ENCODE assay signal across 25 mouse cellular contexts in genomic region chr13:93672371-93672770, GRCm38 (mm10). TPM values are rescaled to one million over a fixed set of nuclear protein-coding genes. Genes with fewer than 3 reads are reported as not detected.
DNase-seq lines count a peak whose midpoint lies in the region; ATAC-seq and TF ChIP-seq lines count a peak whose summit lies in the region.
"Had no signal": no experiment of that assay in that cellular context is flagged by ENCODE, and none has a peak within 500 bp of the region (broad histone marks: within the 10 kb centered on the region; RNA-seq: fewer than 3 reads in every experiment).

No protein-coding gene starts in this region.

- H3K36me3 ChIP-seq in kidney, postnatal 0 days (ENCODE audit: insufficient read depth, low read length): no peaks in the 10 kb centered on the region
- peaks cover 37% of the 10 kb centered on the region for H3K36me3 ChIP-seq in liver, adult 2 months (ENCODE audit: control insufficient read depth, insufficient read depth, low read length)
- no peaks in the 10 kb centered on the region for H3K36me3 ChIP-seq in liver, postnatal 0 days (replicated peaks; ENCODE audit: insufficient read depth, low read length)
- H3K36me3 ChIP-seq in hindbrain, embryonic 11.5 days (ENCODE audit: control insufficient read depth, insufficient read depth, low read length): no peaks in the 10 kb centered on the region
- no peaks in the 10 kb centered on the region for H3K36me3 ChIP-seq in hindbrain, embryonic 13.5 days
- H3K36me3 ChIP-seq: embryonic facial prominence, embryonic 15.5 days; heart, embryonic 15.5 days; intestine, embryonic 15.5 days had no signal

- H3K9ac ChIP-seq in kidney, postnatal 0 days (ENCODE audit: low read depth, low read length): no peak overlapping the region
- peak overlapping the region; percentile 83 for H3K9ac ChIP-seq in liver, adult 2 months (ENCODE audit: low read depth, low read length)
- H3K9ac ChIP-seq in liver, postnatal 0 days (replicated peaks): no peak overlapping the region; the same call in 1 of the 2 replicates
- no peak overlapping the region for H3K9ac ChIP-seq in hindbrain, embryonic 11.5 days (ENCODE audit: low read depth, low read length)
- H3K9ac ChIP-seq in hindbrain, embryonic 13.5 days: no peak overlapping the region
- H3K9ac ChIP-seq: embryonic facial prominence, embryonic 15.5 days; heart, embryonic 15.5 days; intestine, embryonic 15.5 days had no signal

- TF ChIP-seq EP300 in liver, postnatal 0 days (IDR thresholded peaks at IDR 0.05; ENCODE audit: low read depth): peak; percentile 68

- ATAC-seq in kidney, postnatal 0 days (replicated peaks; ENCODE audit: low FRiP score, low read depth): peak; percentile 78
- peak; percentile 88 for ATAC-seq in liver, postnatal 0 days
- no peak for ATAC-seq in hindbrain, embryonic 11.5 days (ENCODE audit: low FRiP score)
- ATAC-seq in hindbrain, embryonic 13.5 days (ENCODE audit: low FRiP score): no peak
- ATAC-seq: forebrain, embryonic 14.5 days; hindbrain, embryonic 16.5 days; intestine, embryonic 15.5 days had no signal

- 79% methylated on average over 4 of the region's 4 CpGs for WGBS in kidney, postnatal 0 days
- WGBS in liver, adult 2 months: 32% methylated on average over 4 of the region's 4 CpGs
- WGBS in liver, postnatal 0 days (ENCODE audit: insufficient replicate concordance): 68% methylated on average over 4 of the region's 4 CpGs
- WGBS in hindbrain, embryonic 11.5 days: 77% methylated on average over 4 of the region's 4 CpGs
- 87% methylated on average over 4 of the region's 4 CpGs for WGBS in hindbrain, embryonic 13.5 days

- H3K4me2 ChIP-seq in kidney, postnatal 0 days (ENCODE audit: low read length): no peak overlapping the region
- peak overlapping the region; percentile 47 for H3K4me2 ChIP-seq in liver, postnatal 0 days (ENCODE audit: low read depth, low read length)
- no peak overlapping the region for H3K4me2 ChIP-seq in hindbrain, embryonic 11.5 days (replicated peaks; ENCODE audit: low read depth, low read length)
- H3K4me2 ChIP-seq in hindbrain, embryonic 13.5 days: no peak overlapping the region
- H3K4me2 ChIP-seq: embryonic facial prominence, embryonic 15.5 days; heart, embryonic 15.5 days; intestine, embryonic 15.5 days had no signal

- peaks cover 14% of the 10 kb centered on the region; the same call in 1 of the 2 replicates for H3K79me2 ChIP-seq in liver, adult 2 months (ENCODE audit: control insufficient read depth, insufficient read depth, low read length)

- peak overlapping the region; percentile 6; the same call in 1 of the 2 replicates for H3K27ac ChIP-seq in kidney, postnatal 0 days
- H3K27ac ChIP-seq in liver, adult 2 months (replicated peaks; ENCODE audit: insufficient read depth, low read depth, low read length): peak overlapping the region; percentile 99
- H3K27ac ChIP-seq in liver, postnatal 0 days (ENCODE audit: low read depth): peak overlapping the region; percentile 61
- H3K27ac ChIP-seq in hindbrain, embryonic 11.5 days (ENCODE audit: low read depth, low read length): no peak overlapping the region
- H3K27ac ChIP-seq in hindbrain, embryonic 13.5 days: no peak overlapping the region
- H3K27ac ChIP-seq: embryonic facial prominence, embryonic 15.5 days; gastrocnemius, adult 2 months; heart, embryonic 15.5 days; intestine, embryonic 15.5 days had no signal

- peak; percentile 38; the same call in 1 of the 2 replicates for TF ChIP-seq POLR2A in liver, adult 2 months (IDR thresholded peaks at IDR 0.05; ENCODE audit: extremely low read depth, insufficient read depth, low read length)

- no peaks in the 10 kb centered on the region for H3K4me1 ChIP-seq in kidney, postnatal 0 days (replicated peaks; ENCODE audit: insufficient read depth, low read length)
- peaks cover 14% of the 10 kb centered on the region for H3K4me1 ChIP-seq in liver, adult 2 months (ENCODE audit: control insufficient read depth, insufficient read depth, low read length)
- no peaks in the 10 kb centered on the region for H3K4me1 ChIP-seq in liver, postnatal 0 days (ENCODE audit: insufficient read depth)
- H3K4me1 ChIP-seq in hindbrain, embryonic 11.5 days (replicated peaks; ENCODE audit: control insufficient read depth, insufficient read depth, low read length): 0 out of 2 replicates have a peak, but pooled peaks cover 3% of the 10 kb centered on the region
- H3K4me1 ChIP-seq in hindbrain, embryonic 13.5 days (replicated peaks): no peaks in the 10 kb centered on the region

- no peaks in the 10 kb centered on the region for H3K27me3 ChIP-seq in kidney, postnatal 0 days (ENCODE audit: insufficient read depth, low read length)
- no peaks in the 10 kb centered on the region for H3K27me3 ChIP-seq in liver, adult 2 months (ENCODE audit: control insufficient read depth, insufficient read depth, low read length)
- no peaks in the 10 kb centered on the region for H3K27me3 ChIP-seq in liver, postnatal 0 days (ENCODE audit: insufficient read depth, low read length)
- H3K27me3 ChIP-seq in hindbrain, embryonic 11.5 days (ENCODE audit: control insufficient read depth, insufficient read depth, low read length): peaks cover 10% of the 10 kb centered on the region
- H3K27me3 ChIP-seq in hindbrain, embryonic 13.5 days: peaks cover 17% of the 10 kb centered on the region

- TF ChIP-seq CTCF in kidney, postnatal 0 days (IDR thresholded peaks at IDR 0.05; ENCODE audit: low read depth): no peak
- no peak for TF ChIP-seq CTCF in liver, adult 2 months (IDR thresholded peaks at IDR 0.05; ENCODE audit: low read depth, low read length)
- no peak for TF ChIP-seq CTCF in liver, postnatal 0 days (IDR thresholded peaks at IDR 0.05; ENCODE audit: low read depth)

- DNase-seq in heart, adult 11 months: peak; percentile 43
- DNase-seq in heart, postnatal 4 days: no peak
- DNase-seq in kidney, postnatal 0 days (ENCODE audit: low spot score): no peak
- peak; percentile 98 for DNase-seq in liver, adult 2 months (ENCODE audit: extremely low read depth, low read depth, low spot score)
- DNase-seq in liver, postnatal 0 days: peak; percentile 60
- no peak for DNase-seq in hindbrain, embryonic 11.5 days (ENCODE audit: low spot score)
- DNase-seq: adrenal gland, postnatal 14 days; cerebellum, adult 9-10 months; gastrocnemius, adult 2 months; heart, postnatal 36 days; lung, postnatal 4 days; midbrain, embryonic 14.5 days; right cerebral cortex, postnatal 14 days; spleen, adult 18-20 months had no signal

- H3K4me3 ChIP-seq in kidney, postnatal 0 days (replicated peaks; ENCODE audit: low read depth, low read length): no peak overlapping the region
- H3K4me3 ChIP-seq in liver, adult 2 months (ENCODE audit: insufficient read depth, low read depth, low read length): peak overlapping the region; percentile 61
- peak overlapping the region; percentile 51; the same call in 1 of the 2 replicates for H3K4me3 ChIP-seq in liver, postnatal 0 days (ENCODE audit: low read depth, low read length)
- H3K4me3 ChIP-seq in hindbrain, embryonic 11.5 days (ENCODE audit: low read depth, low read length): no peak overlapping the region
- H3K4me3 ChIP-seq in hindbrain, embryonic 13.5 days: no peak overlapping the region
- H3K4me3 ChIP-seq: embryonic facial prominence, embryonic 15.5 days; gastrocnemius, adult 2 months; heart, embryonic 15.5 days; intestine, embryonic 15.5 days had no signal

- no peaks in the 10 kb centered on the region for H3K9me3 ChIP-seq in kidney, postnatal 0 days (replicated peaks; ENCODE audit: low read length)
- no peaks in the 10 kb centered on the region for H3K9me3 ChIP-seq in liver, postnatal 0 days (ENCODE audit: low read length)
- no peaks in the 10 kb centered on the region for H3K9me3 ChIP-seq in hindbrain, embryonic 11.5 days (ENCODE audit: control insufficient read depth, low read length)
- H3K9me3 ChIP-seq in hindbrain, embryonic 13.5 days: no peaks in the 10 kb centered on the region
- H3K9me3 ChIP-seq: embryonic facial prominence, embryonic 15.5 days; heart, embryonic 15.5 days; intestine, embryonic 15.5 days had no signal

RNA-seq across cellular contexts. Expression of gene Bhmt2, which starts 1.7 kb away (rescaled TPM):
- total RNA-seq in heart, postnatal 4 days (2021): not detected
- polyA plus RNA-seq in kidney, postnatal 0 days (2015; fragmentation: Nextera tagmentation; extraction: Ambion mirVana): 23.0 and 24.3 TPM in 2 replicates
- total RNA-seq in liver, adult 2 months (2014; rRNA removed): 147 and 179 TPM in 2 replicates
- 127 and 153 TPM in 2 replicates for polyA plus RNA-seq in liver, adult 2 months (2012; rRNA removed)
- polyA plus RNA-seq in liver, postnatal 0 days (2015; fragmentation: Nextera tagmentation; extraction: Ambion mirVana): 162 and 166 TPM in 2 replicates
- 0.11 TPM in 1 of 2 replicates, not detected in the other for polyA plus RNA-seq in hindbrain, embryonic 11.5 days (2014; fragmentation: Nextera tagmentation; extraction: Ambion mirVana)
- 0.09 and 0.13 TPM in 2 replicates for polyA plus RNA-seq in hindbrain, embryonic 13.5 days (2015; fragmentation: Nextera tagmentation; extraction: Ambion mirVana)
- total RNA-seq: gastrocnemius, adult 2 months; heart, postnatal 36 days; megakaryocyte-erythroid progenitor cell, adult 5-6 weeks had no signal
- polyA plus RNA-seq: embryonic facial prominence, embryonic 15.5 days; forebrain, embryonic 14.5 days; heart, embryonic 15.5 days; midbrain, embryonic 14.5 days; neural tube, embryonic 11.5 days had no signal

RNA-seq across cellular contexts. Expression of gene Dmgdh, which starts 1.9 kb away (rescaled TPM):
- not detected for total RNA-seq in heart, postnatal 4 days (2021)
- polyA plus RNA-seq in kidney, postnatal 0 days (2015; fragmentation: Nextera tagmentation; extraction: Ambion mirVana): 5.9 and 6.7 TPM in 2 replicates
- 234 and 283 TPM in 2 replicates for total RNA-seq in liver, adult 2 months (2014; rRNA removed)
- polyA plus RNA-seq in liver, adult 2 months (2012; rRNA removed): 132 and 197 TPM in 2 replicates
- polyA plus RNA-seq in liver, postnatal 0 days (2015; fragmentation: Nextera tagmentation; extraction: Ambion mirVana): 67.3 and 69.2 TPM in 2 replicates
- 0.17 and 0.24 TPM in 2 replicates for polyA plus RNA-seq in hindbrain, embryonic 11.5 days (2014; fragmentation: Nextera tagmentation; extraction: Ambion mirVana)
- 0.14 and 0.66 TPM in 2 replicates for polyA plus RNA-seq in hindbrain, embryonic 13.5 days (2015; fragmentation: Nextera tagmentation; extraction: Ambion mirVana)
- total RNA-seq: gastrocnemius, adult 2 months; heart, postnatal 36 days; megakaryocyte-erythroid progenitor cell, adult 5-6 weeks had no signal
- polyA plus RNA-seq: embryonic facial prominence, embryonic 15.5 days; lung, embryonic 16.5 days; neural tube, embryonic 11.5 days had no signal

RNA-seq across cellular contexts. Expression of gene Bhmt, which starts 34.6 kb away (rescaled TPM):
- under 1 TPM in 1 of 2 experiments, not detected in 1; 0.31 TPM for total RNA-seq in heart, postnatal 4 days (2021)
- polyA plus RNA-seq in kidney, postnatal 0 days (2015; fragmentation: Nextera tagmentation; extraction: Ambion mirVana): 0.43 and 0.59 TPM in 2 replicates
- 1,946 and 4,018 TPM in 2 replicates for total RNA-seq in liver, adult 2 months (2014; rRNA removed)
- 555 and 844 TPM in 2 replicates for polyA plus RNA-seq in liver, adult 2 months (2012; rRNA removed)
- 2,026 and 2,087 TPM in 2 replicates for polyA plus RNA-seq in liver, postnatal 0 days (2015; fragmentation: Nextera tagmentation; extraction: Ambion mirVana)
- 0.20 and 0.40 TPM in 2 replicates for polyA plus RNA-seq in hindbrain, embryonic 11.5 days (2014; fragmentation: Nextera tagmentation; extraction: Ambion mirVana)
- 0.21 and 0.95 TPM in 2 replicates for polyA plus RNA-seq in hindbrain, embryonic 13.5 days (2015; fragmentation: Nextera tagmentation; extraction: Ambion mirVana)
- total RNA-seq: gastrocnemius, adult 2 months; heart, postnatal 36 days; left cerebral cortex, adult 18-20 months; left cerebral cortex, postnatal 36 days; megakaryocyte-erythroid progenitor cell, adult 5-6 weeks had no signal
- polyA plus RNA-seq: embryonic facial prominence, embryonic 15.5 days; neural tube, embryonic 11.5 days had no signal

Comparison
In these comparisons a context has a peak if more than half of its experiments do, and no peak if none do; other contexts are left out.
1. DNase-seq: peak in heart, adult 11 months (single experiment), liver, adult 2 months (single experiment) and liver, postnatal 0 days (single experiment); none in heart, postnatal 4 days (single experiment), kidney, postnatal 0 days (single experiment) and hindbrain, embryonic 11.5 days (single experiment).
2. ATAC-seq: peak in kidney, postnatal 0 days (single experiment) and liver, postnatal 0 days (single experiment); none in hindbrain, embryonic 11.5 days (single experiment) and hindbrain, embryonic 13.5 days (single experiment).
3. H3K27ac ChIP-seq: peak in kidney, postnatal 0 days (single experiment), liver, adult 2 months (single experiment) and liver, postnatal 0 days (single experiment); none in hindbrain, embryonic 11.5 days (single experiment) and hindbrain, embryonic 13.5 days (single experiment).
4. H3K4me3 ChIP-seq: peak in liver, adult 2 months (single experiment) and liver, postnatal 0 days (single experiment); none in kidney, postnatal 0 days (single experiment), hindbrain, embryonic 11.5 days (single experiment) and hindbrain, embryonic 13.5 days (single experiment).
5. RNA of gene Bhmt2, which starts 1.7 kb away (polyA plus RNA-seq): 162 to 166 TPM in liver, postnatal 0 days, 127 to 153 TPM in liver, adult 2 months and 23.0 to 24.3 TPM in kidney, postnatal 0 days; 0.09 to 0.13 TPM in hindbrain, embryonic 13.5 days and 0.11 TPM in hindbrain, embryonic 11.5 days; every median in the first group is over 10 times any median in the second.
6. RNA of gene Bhmt, which starts 34.6 kb away (polyA plus RNA-seq): 2,026 to 2,087 TPM in liver, postnatal 0 days and 555 to 844 TPM in liver, adult 2 months; 0.21 to 0.95 TPM in hindbrain, embryonic 13.5 days, 0.43 to 0.59 TPM in kidney, postnatal 0 days and 0.20 to 0.40 TPM in hindbrain, embryonic 11.5 days; every median in the first group is over 100 times any median in the second.